In genomic region chr6:54460915-54461671, GRCm38 (mm10) we compare ENCODE assay signal across 8 mouse cellular contexts. TPM values are rescaled to one million over a fixed set of nuclear protein-coding genes. Genes with fewer than 3 reads are reported as not detected.
DNase-seq lines count a peak whose midpoint lies in the region; ATAC-seq and TF ChIP-seq lines count a peak whose summit lies in the region.

No protein-coding gene starts in this region.

- H3K27me3 ChIP-seq in midbrain, postnatal 0 days (ENCODE audit: insufficient read depth, low read length): no peaks in the 10 kb centered on the region
- no peaks in the 10 kb centered on the region for H3K27me3 ChIP-seq in midbrain, embryonic 15.5 days (replicated peaks)
- H3K27me3 ChIP-seq in heart, embryonic 14.5 days (ENCODE audit: control insufficient read depth, insufficient read depth, low read length): no peaks in the 10 kb centered on the region

- H3K27ac ChIP-seq in midbrain, postnatal 0 days (ENCODE audit: low read depth, low read length): no peak overlapping the region
- H3K27ac ChIP-seq in midbrain, embryonic 15.5 days: no peak overlapping the region
- peak overlapping the region; percentile 46 to 72; a peak in 3 of 4 replicates for H3K27ac ChIP-seq in heart, embryonic 14.5 days (replicated peaks in 1 of 2; ENCODE audit: control insufficient read depth in 1 of 2, insufficient read depth in 1 of 2, low read depth in 2 of 2, low read length in 2 of 2)

- no peaks in the 10 kb centered on the region for H3K4me1 ChIP-seq in midbrain, postnatal 0 days (ENCODE audit: insufficient read depth, low read length)
- peaks cover 13% of the 10 kb centered on the region for H3K4me1 ChIP-seq in midbrain, embryonic 15.5 days
- H3K4me1 ChIP-seq in heart, embryonic 14.5 days (ENCODE audit: control insufficient read depth in 2 of 2, insufficient read depth in 2 of 2, low read length in 2 of 2): peaks cover 35 to 48% of the 10 kb centered on the region in 2 experiments

- no peaks in the 10 kb centered on the region for H3K36me3 ChIP-seq in midbrain, postnatal 0 days (ENCODE audit: insufficient read depth, low read length)
- H3K36me3 ChIP-seq in midbrain, embryonic 15.5 days (replicated peaks): no peaks in the 10 kb centered on the region
- no peaks in the 10 kb centered on the region for H3K36me3 ChIP-seq in heart, embryonic 14.5 days (ENCODE audit: control insufficient read depth, insufficient read depth, low read length)

- no peak for TF ChIP-seq CTCF in midbrain, postnatal 0 days (IDR thresholded peaks at IDR 0.05)

- WGBS in midbrain, postnatal 0 days: 67% methylated on average over 13 of the region's 13 CpGs
- 67% methylated on average over 13 of the region's 13 CpGs for WGBS in midbrain, embryonic 15.5 days
- WGBS in heart, embryonic 14.5 days: 41% methylated on average over 13 of the region's 13 CpGs

- no peak overlapping the region for H3K4me3 ChIP-seq in midbrain, postnatal 0 days (ENCODE audit: low read depth, low read length)
- no peak overlapping the region for H3K4me3 ChIP-seq in midbrain, embryonic 15.5 days
- H3K4me3 ChIP-seq in heart, embryonic 14.5 days (ENCODE audit: control insufficient read depth in 1 of 2, insufficient read depth in 1 of 2, low read depth in 1 of 2, low read length in 2 of 2): no peak overlapping the region

- no peak for ATAC-seq in midbrain, postnatal 0 days (ENCODE audit: low FRiP score)
- ATAC-seq in midbrain, embryonic 15.5 days (replicated peaks): no peak
- ATAC-seq in heart, embryonic 14.5 days (ENCODE audit: insufficient number of reproducible peaks, insufficient read depth, low FRiP score, low read depth): peak; percentile 88
- ATAC-seq in inflammation-experienced regulatory T-cells, adult 6 months: no peak

- peak; percentile 17 for DNase-seq in midbrain, postnatal 0 days (ENCODE audit: low spot score)
- DNase-seq in cerebellum, postnatal 25 days: peak; percentile 73 to 76
- peak; percentile 54 to 57 for DNase-seq in lung, adult 18-20 months
- DNase-seq in spleen, postnatal 14 days (ENCODE audit: low spot score in 2 of 2): no peak
- DNase-seq in c-Kit-positive CD71-positive TER-119-positive erythroid progenitor cells, embryonic 14.5 days (ENCODE audit: low spot score): no peak

- no peak overlapping the region for H3K4me2 ChIP-seq in midbrain, postnatal 0 days (ENCODE audit: low read depth, low read length, poor library complexity, severe bottlenecking)
- H3K4me2 ChIP-seq in midbrain, embryonic 15.5 days: no peak overlapping the region
- H3K4me2 ChIP-seq in heart, embryonic 14.5 days (ENCODE audit: low read length): no peak overlapping the region

- no peak overlapping the region for H3K9ac ChIP-seq in midbrain, postnatal 0 days (replicated peaks; ENCODE audit: low read length, poor library complexity, severe bottlenecking)
- H3K9ac ChIP-seq in midbrain, embryonic 15.5 days: no peak overlapping the region
- H3K9ac ChIP-seq in heart, embryonic 14.5 days (ENCODE audit: low read length): no peak overlapping the region

- no peaks in the 10 kb centered on the region for H3K9me3 ChIP-seq in midbrain, postnatal 0 days (ENCODE audit: low read length)
- no peaks in the 10 kb centered on the region for H3K9me3 ChIP-seq in midbrain, embryonic 15.5 days
- H3K9me3 ChIP-seq in heart, embryonic 14.5 days (ENCODE audit: control insufficient read depth, low read length): no peaks in the 10 kb centered on the region

RNA-seq across cellular contexts. Expression of gene Wipf3, which starts 31.7 kb away (rescaled TPM):
- total RNA-seq in midbrain, postnatal 0 days (2014; rRNA removed): 4.5 and 5.9 TPM in 2 replicates
- polyA plus RNA-seq in midbrain, postnatal 0 days (2015; fragmentation: Nextera tagmentation; extraction: Ambion mirVana): 1.3 and 1.7 TPM in 2 replicates
- 4.2 and 4.3 TPM in 2 replicates for polyA plus RNA-seq in midbrain, embryonic 15.5 days (2015; fragmentation: Nextera tagmentation; extraction: Ambion mirVana)
- 6.5 and 6.9 TPM in 2 replicates for polyA plus RNA-seq in heart, embryonic 14.5 days (2014; fragmentation: Nextera tagmentation; extraction: Ambion mirVana)
- polyA plus RNA-seq in inflammation-experienced regulatory T-cells, adult 6 months (2017; shearing (Covaris generic)): under 1 TPM in 1 of 3 experiments, not detected in 2; 0.19 TPM

Comparison
In these comparisons a context has a peak if more than half of its experiments do, and no peak if none do; other contexts are left out.
1. DNase-seq: peak in midbrain, postnatal 0 days (single experiment), cerebellum, postnatal 25 days (2 of 2) and lung, adult 18-20 months (2 of 2); none in spleen, postnatal 14 days (0 of 2) and c-Kit-positive CD71-positive TER-119-positive erythroid progenitor cells, embryonic 14.5 days (single experiment).
2. H3K27ac ChIP-seq: peak in heart, embryonic 14.5 days (2 of 2); none in midbrain, postnatal 0 days (single experiment) and midbrain, embryonic 15.5 days (single experiment).